Mouse (Mus musculus): ENCODE data around the gene Slc44a5. TPM values are rescaled to one million over a fixed set of nuclear protein-coding genes. Genes with fewer than 3 reads are reported as not detected.
"Not testable (repeated sequence)": the region's sequence is repeated elsewhere in the genome, so short reads cannot be mapped to it uniquely, and the experiment has no call there.

The Slc44a5 gene
- total RNA-seq, 2 experiments from 2014 or later: 0.13 to 0.17 TPM

DNA sequence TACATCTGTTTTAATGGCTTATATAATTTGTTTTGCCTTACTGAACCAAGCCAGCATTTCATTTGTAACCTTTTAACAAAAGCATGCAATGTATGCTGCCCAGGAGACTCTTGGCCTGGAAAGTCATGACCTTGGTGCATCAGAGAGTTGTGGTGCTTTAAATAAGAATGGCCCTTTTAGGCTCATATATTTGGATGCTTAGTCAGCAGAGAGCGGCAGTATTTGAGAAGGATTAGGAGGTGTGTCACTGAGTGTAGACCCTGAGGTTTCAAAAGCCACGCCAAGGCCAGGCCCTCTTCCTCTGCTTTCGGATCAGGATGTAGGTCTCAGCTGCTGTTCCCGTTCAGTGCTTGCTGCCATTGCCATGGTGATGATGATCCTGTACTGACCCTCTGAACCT, 3.8 kb upstream of the Slc44a5 start:
- no peak for DNase-seq

DNA sequence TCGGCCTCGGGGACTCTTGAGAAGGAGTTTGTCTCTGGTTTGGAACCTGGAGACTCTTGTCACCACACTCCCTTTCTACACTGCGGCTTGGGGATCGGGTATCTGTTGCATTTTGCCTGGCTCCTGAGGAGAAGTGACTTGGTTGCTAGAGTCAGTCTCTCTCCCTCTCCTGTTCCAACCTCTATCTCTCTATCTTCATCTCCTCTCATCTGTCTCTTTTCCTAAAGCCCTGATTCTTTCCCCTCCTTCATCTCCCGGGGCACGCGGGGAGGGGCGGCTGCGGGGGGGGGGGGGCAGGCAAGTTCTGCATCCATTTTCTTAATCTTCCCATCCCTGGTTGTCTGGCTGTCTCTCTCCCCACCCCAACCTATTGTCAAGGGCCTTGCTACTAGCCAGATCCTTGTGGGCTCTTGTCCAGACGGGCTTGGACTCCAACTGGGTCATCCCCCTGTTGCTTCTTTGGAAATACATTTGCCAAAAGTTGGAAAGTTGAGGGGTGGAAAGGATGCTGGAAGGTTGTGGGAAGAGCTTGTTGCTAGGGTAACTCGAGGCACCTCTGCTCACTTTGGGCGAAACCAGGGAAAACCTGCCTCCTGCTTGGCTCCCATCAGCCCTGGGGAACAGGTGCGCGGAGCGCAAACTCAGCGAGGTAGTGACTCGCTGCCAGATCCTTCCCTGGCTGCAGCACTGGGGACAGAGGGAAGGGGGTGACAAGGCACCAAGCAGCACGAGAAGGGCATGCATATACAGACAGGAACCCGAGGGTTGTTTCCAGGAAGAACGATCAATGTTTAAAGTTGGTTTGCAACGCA, 919 bp downstream of the Slc44a5 start:
- no peak for DNase-seq

GRCm38 (mm10) chr3:153975060-153975459, 1.8 kb downstream of the Slc44a5 start:
- no peak for DNase-seq

DNA sequence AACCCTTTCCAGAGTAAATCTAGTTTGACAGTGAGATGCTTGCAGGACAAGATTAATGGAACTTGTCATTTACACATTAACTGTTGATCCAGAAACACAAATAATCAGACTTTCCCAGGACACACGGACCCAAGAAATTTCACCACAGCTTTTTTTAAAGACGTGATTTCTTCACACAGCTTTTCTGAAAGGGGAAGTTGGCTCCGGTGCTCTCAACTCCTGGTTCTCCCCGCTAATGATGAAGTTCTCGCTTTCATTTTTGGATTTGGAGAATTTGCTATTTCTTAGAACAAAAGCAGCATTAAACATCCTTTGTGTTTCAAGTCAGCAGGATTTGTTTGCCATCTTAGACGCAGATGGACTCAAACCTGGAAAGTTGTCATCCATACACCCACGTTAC, 2.6 kb downstream of the Slc44a5 start:
- DNase-seq: no peak

GRCm38 (mm10) chr3:153980611-153981010, 7.4 kb downstream of the Slc44a5 start:
- DNase-seq: no peak

DNA sequence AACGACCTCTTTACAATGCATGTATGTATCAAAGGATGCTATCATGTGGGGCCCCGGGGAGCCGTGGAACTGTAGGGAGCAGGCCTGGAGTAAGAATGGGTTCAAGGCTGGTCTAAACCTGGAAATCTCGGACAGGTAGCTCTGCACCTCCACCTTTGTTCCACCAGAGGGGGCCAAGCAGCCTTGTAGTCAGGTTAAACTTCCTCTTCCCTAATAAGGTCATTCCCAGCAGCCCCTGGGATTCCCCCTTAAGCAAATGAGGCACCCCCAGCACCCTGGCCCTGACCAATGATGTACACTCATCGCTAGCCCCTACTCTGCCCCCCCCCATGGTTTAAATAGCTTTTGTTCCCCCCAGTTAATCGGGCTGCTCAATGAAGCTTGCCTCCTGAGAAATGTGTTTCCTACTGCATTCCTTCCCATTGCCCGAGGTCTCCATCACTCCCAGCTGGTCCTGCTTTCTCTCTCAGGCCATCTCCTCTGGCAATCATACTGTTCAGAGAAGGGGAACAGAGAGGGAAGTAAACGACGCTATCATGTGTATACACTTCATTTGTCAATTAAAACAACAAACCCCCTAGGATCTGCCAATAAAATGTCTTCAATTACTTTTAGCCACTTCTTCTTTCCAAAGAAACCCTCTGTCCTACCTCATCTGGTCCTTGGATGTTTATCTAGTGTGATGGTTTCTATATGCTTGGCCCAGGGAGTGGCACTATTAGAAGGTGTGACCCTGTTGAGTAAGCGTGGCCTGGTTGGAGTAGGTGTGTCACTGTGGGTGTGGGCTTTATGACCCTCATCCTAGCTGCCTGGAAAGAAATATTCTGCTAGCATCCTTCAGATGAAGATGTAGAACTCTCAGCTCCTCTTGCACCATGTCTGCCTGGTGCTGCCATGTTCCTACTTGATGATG, 11.4 kb downstream of the Slc44a5 start:
- no peak for DNase-seq

DNA sequence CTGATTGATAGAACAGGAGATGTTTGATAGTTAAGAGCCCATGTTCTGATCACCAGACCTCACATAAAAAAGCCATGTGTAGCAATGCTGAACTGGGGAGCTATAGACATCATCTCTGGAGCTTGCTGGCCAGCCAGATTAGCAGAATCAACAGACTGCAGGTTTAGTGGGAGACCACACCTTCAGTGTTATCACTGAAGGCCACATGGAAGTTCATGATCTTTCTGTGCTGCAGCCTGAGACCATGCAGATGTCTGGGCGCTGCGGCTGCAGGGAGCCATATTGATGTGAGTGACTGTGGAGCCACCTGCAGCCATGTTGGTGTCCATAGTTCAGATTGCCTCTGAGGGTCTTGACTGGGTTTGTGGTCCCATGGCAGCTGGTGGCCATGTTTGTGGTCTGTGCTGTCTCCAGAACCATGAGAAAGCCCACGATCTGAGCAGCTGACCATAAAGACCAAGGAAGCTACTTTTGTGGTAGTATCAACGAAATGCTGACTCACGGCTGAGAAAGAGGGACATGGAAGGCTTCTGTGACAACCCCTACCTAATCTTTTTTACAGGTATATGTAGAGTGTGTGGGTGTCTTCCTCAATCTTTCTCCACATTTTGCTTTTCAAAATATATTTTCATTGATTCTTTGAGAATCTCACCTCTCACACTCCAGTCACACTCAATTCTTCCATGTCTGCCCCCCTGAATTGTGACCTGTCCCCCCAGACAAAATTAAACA, 26.7 kb downstream of the Slc44a5 start:
- DNase-seq: no peak

GRCm38 (mm10) chr3:154001348-154001747, 28.1 kb downstream of the Slc44a5 start:
- no peak for DNase-seq

DNA sequence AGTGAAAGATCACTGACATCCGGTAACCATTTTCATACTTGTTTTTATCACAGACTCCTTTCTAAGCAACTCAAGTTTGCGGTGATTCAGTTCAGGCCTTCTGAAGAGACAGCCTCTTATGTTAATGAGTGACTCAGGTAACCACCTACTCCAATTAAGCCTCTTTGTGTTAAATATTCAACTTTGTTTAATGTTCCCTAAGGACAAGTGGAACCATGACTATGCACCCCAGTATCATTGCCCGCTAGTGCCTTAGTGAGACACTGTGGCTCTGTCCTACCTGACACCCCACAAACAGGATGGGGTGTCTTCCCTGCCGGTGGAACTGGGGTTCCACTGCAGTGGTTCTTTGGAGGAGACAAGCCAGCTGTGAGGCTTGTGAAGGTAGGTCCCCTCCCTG, 73.6 kb downstream of the Slc44a5 start:
- DNase-seq: no peak

GRCm38 (mm10) chr3:154053331-154053730, 80.1 kb downstream of the Slc44a5 start:
- no peak for DNase-seq

DNA sequence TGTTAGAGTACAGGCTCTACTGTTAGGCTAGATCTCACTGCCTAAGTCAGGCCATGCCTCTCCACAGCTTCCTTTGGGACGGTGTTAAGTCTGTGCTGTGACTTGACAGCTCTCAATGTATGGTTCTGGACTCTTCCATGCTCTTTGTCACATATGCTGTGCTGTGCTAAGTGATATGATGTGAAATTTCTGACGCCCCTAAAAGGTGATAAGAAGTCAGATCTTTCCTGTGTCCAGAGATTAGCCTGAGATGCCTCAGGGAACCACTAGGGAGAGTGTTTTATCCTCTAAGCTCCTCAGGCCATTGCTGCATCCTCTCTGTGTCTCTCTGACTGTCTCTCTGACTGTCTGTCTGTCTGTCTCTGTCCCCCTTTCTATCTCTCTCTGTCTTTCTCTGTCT, 84.2 kb downstream of the Slc44a5 start:
- no peak for DNase-seq

GRCm38 (mm10) chr3:154058200-154058599, 85.0 kb downstream of the Slc44a5 start:
- DNase-seq: no peak

DNA sequence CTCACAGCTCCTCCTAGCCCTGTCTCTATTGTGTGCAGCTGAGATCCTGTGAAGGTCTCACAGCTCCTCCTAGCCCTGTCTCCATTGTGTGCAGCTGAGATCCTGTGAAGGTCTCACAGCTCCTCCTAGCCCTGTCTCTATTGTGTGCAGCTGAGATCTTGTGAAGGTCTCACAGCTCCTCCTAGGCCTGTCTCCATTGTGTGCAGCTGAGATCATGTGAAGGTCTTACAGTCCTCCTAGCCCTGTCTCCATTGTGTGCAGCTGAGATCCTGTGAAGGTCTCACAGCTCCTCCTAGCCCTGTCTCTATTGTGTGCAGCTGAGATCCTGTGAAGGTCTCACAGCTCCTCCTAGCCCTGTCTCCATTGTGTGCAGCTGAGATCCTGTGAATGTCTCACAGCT, 98.8 kb downstream of the Slc44a5 start:
- DNase-seq: not testable (repeated sequence)

GRCm38 (mm10) chr3:154075749-154076148, 102.5 kb downstream of the Slc44a5 start:
- DNase-seq: no peak

- peak in 1 of 2 experiments; percentile 4 for DNase-seq
These were observed 108.5 kb downstream of the Slc44a5 start for GRCm38 (mm10) chr3:154081687-154082086.

DNA sequence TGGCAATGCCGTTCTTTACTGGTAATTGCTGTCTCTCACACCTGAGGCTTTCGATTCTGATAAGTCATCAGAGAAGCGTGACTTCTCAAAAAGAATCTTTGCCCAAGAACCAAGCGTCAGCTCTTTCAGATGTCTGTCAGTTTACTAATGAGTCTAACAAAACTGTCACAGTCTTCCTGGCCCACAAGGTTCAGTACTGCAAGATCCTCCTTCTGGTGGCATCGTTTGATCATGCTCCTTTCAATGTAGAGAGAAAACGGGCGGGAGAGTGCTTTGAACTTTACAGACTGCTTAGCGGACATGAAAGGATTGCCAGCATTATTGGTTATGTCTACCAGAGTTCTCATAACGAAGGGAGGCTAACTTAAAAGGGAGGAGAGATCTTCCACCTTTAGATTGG, 109.0 kb downstream of the Slc44a5 start:
- no peak for DNase-seq

DNA sequence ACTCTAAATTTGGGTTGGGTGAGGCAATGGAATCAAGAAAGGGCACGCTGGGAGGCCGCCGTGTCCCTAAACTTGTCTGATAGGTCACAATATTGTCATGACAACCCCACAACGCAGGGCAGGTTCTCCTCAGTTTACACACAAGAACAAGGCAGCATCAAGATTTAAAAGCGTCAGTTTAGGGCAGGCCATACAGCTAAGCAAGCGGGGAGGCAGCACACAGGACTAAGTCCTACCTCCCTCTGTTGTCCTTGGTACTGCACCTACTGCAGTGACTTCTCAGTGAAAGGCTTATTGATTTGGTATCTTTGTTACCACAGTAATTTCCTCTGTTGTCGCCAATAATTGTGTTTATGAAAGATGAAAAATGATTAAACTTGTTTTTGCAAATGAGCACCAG, 109.7 kb downstream of the Slc44a5 start:
- no peak for DNase-seq

DNA sequence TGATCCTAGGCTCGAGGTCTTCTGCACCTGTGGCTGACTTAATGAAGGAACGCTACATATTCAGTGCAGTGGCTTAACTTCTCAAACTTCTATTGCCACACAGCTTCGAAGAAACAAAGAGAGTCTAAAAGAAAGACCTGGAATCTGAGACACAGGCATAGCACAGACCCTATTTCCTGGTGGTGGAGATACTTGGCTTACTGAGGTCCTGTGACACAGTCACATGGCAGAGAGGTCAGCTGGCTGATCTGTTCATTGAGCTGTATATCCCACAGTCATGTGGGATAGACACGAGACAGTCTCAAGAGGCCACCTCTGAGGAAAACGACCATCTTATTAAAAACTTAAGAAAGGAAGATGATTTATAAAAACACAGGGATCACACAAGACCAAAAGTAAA, 116.8 kb downstream of the Slc44a5 start:
- DNase-seq: no peak

DNA sequence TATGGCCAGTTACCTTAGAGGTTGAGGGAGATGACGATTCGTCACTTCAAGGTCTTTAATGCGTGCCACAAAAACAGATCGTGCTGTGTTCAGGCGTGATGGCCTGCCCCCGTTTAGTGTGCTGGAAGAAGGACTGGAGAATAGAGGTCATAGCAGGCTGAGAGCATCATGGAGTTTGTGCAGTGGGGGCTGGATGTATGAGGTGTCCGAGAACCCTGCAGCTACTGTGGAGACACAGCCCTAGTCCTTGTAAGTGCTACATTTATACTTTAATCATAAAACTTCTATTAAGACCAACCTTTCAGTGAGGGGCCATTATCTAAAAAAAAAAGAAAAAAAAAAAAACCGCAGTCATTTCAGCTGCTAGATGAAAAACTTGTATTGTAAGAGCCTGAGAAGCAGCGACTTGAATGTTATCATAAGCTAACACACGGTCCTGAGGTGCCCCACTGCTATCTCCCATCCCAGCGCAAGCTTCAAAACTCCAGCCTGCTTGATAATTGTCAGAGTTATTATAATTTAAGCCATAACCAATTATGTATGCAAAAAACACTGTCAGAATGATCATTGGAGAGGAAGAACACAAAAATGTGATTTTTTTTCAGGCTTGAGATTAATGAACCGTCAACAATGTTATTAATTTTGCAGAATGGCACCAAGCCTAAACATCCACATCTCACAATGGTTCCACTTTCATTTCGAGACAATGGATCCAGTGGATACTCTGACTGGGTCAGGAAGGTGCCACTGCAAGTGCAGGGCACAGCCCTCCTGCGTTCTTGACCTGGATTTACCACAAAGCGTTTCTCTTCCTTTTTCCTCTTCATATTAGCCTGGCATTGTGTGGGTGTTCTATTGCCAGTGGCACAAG, 118.5 kb downstream of the Slc44a5 start:
- no peak for DNase-seq

DNA sequence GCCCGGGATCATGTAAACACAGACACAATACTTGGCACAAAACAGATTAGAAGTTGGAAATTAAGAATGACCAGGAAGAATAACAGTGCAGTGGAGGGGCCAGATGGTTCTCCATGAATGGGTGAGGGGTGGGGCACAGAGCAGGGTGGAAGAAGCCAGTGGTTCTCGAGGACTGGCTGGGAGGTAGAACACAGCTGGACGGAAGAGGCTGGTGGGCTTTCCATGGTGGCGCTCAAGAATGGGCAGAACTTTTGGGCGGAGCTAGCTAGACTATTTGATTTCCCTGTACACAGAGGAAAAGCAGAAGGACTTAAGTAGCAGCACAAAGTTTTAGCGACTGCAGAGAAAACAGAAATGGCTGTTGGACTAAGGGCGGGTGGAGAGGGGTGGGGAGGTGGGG, 119.2 kb downstream of the Slc44a5 start:
- no peak for DNase-seq

- DNase-seq: no peak
These were observed 120.6 kb downstream of the Slc44a5 start for GRCm38 (mm10) chr3:154093745-154094322.
